Mouse (Mus musculus): ENCODE data around the gene Me3.

DNA sequence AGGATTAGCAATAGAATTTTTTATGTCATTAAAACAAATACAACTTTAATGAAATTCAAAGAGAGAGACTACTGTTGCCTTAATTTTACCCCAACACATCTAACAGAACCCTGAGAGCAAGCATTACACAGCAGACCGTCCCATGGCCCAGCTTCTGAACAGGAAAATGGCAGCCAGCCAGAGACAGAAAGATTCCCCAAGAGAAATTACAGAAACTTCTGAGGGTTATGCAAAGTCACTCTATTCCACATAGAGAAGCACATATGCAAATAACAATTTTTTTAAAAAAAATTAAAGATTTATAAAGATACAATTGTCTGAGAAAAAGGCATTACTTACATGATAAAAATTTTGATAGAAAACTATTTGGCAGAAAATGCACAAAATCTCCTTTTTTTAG is 247.5 kb downstream of the Me3 start:
- no peak for TF ChIP-seq MAFK (IDR thresholded peaks at IDR 0.05; ENCODE audit: insufficient read depth, low read depth, low read length)
- TF ChIP-seq CHD2 (IDR thresholded peaks at IDR 0.05; ENCODE audit: low read depth, low read length): no peak
- no peak for TF ChIP-seq ZC3H11A (IDR thresholded peaks at IDR 0.05; ENCODE audit: borderline replicate concordance, low read depth, low read length)
